Mouse (Mus musculus) heart, embryonic 12.5 days (tissue): Measurements from ENCODE around the gene Asb18. TPM values are rescaled to one million over a fixed set of nuclear protein-coding genes. Genes with fewer than 3 reads are reported as not detected.

ENCODE experiments used
- ATAC-seq: fragments of 200-750 bp; cut with Nextera tagmentation; 2 replicates; pipeline ENCODE4 v1.8.0; 2017; ENCODE audit warnings: moderate TSS enrichment, moderate library complexity; ENCODE audit not compliant: insufficient number of reproducible peaks, low FRiP score
- H3K27ac ChIP-seq: fragments of 300-500 bp; sonication (generic); 2 replicates; pipeline ENCODE4 v1.5.1; 2016; ENCODE audit warnings: mild to moderate bottlenecking, moderate library complexity; ENCODE audit not compliant: poor library complexity, severe bottlenecking
- H3K27me3 ChIP-seq: fragments of 300-500 bp; sonication (generic); replicated peaks from 2 replicates; pipeline ENCODE4 v1.6.1; 2016; ENCODE audit warnings: mild to moderate bottlenecking, moderate library complexity
- H3K36me3 ChIP-seq: fragments of 300-500 bp; sonication (generic); 2 replicates; pipeline ENCODE4 v1.6.1; 2016; ENCODE audit warnings: mild to moderate bottlenecking, moderate library complexity
- H3K4me1 ChIP-seq: fragments of 300-500 bp; sonication (generic); replicated peaks from 2 replicates; pipeline ENCODE4 v1.6.1; 2016; ENCODE audit warnings: mild to moderate bottlenecking
- H3K4me2 ChIP-seq: fragments of 300-500 bp; sonication (generic); 2 replicates; pipeline ENCODE4 v1.6.1; 2016; ENCODE audit warnings: mild to moderate bottlenecking, moderate library complexity
- H3K4me3 ChIP-seq: fragments of 300-500 bp; sonication (generic); 2 replicates; pipeline ENCODE4 v1.5.1; 2016; ENCODE audit warnings: mild to moderate bottlenecking
- H3K9ac ChIP-seq: fragments of 300-500 bp; sonication (generic); 2 replicates; pipeline ENCODE4 v1.6.1; 2016; ENCODE audit warnings: mild to moderate bottlenecking, moderate library complexity
- H3K9me3 ChIP-seq: fragments of 300-500 bp; sonication (generic); replicated peaks from 2 replicates; pipeline ENCODE4 v1.6.1; 2016; ENCODE audit warnings: mild to moderate bottlenecking, moderate library complexity
- WGBS: fragments of 180-500 bp; shearing (Covaris S2); methylation state at CpG from one replicate; pipeline ENCODE4 v1.1.7; 2016; 5-methylcytosine and 5-hydroxymethylcytosine counted together
- polyA plus RNA-seq: library from polyadenylated mRNA; unstranded; fragments of >200 nt; fragmentation: Nextera tagmentation; extraction: Ambion mirVana; gene quantifications from 2 replicates; pipeline ENCODE4 v1.2.1, GENCODE M21; 2016

Gene Asb18
- polyA plus RNA-seq, result 1.0 and 1.1 TPM in 2 replicates

- Histone ChIP-seq H3K4me1 (peaks cover 6% of the 10 kb centered on the region; the same call in 1 of the 2 replicates), H3K27ac (peak within 1 kb of the TSS; percentile 25), H3K9me3 (peaks cover 9% of the 10 kb centered on the region; the same call in 1 of the 2 replicates), H3K36me3 (no peaks in the 10 kb centered on the region), H3K4me3 (no peak within 1 kb of the TSS), H3K27me3 (no peaks in the 10 kb centered on the region), H3K4me2 (no peak within 1 kb of the TSS), H3K9ac (no peak within 1 kb of the TSS)
- 41% methylated on average over 5 of the region's 5 CpGs for WGBS
- ATAC-seq, result peak; percentile 36; the same call in 1 of the 2 replicates
Measured at GRCm38 (mm10) chr1:90014446-90014845, at the start of gene Asb18. Asb18 (minus strand) TSS chr1:90014666.

DNA sequence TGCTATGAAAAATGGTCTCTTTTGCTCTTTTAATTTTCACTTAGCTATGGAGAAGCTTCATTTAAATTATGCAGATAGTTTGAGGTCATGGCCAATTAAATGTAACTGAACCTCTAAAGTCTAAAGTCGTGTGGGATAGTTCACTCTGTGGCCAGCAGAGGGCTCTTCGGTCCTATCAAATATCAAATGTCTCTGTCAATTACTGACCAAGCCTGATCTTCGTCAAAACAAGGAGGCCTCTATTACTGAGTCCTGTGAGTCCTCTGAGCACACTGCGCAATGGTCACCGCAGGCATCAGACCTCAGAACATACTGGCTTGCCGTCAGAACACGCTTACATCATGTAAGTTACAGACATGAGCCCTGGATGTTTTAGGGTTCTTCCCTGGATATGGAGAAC is 46.1 kb upstream of the Asb18 start:
- no peaks in the 10 kb centered on the region for H3K9me3 ChIP-seq
- ATAC-seq, result no peak

GRCm38 (mm10) chr1:90060054-90060453 is 45.6 kb upstream of the Asb18 start:
- no peak overlapping the region for H3K9ac ChIP-seq
- H3K27ac ChIP-seq, result no peak overlapping the region
- no peak for ATAC-seq
- no peaks in the 10 kb centered on the region for H3K4me1 ChIP-seq
- H3K9me3 ChIP-seq, result no peaks in the 10 kb centered on the region
- H3K4me3 ChIP-seq, result no peak overlapping the region
- no peaks in the 10 kb centered on the region for H3K36me3 ChIP-seq
- H3K27me3 ChIP-seq, result 0 out of 2 replicates have a peak, but pooled peaks cover 9% of the 10 kb centered on the region
- WGBS, result 50% methylated on average over 3 of the region's 3 CpGs
- no peak overlapping the region for H3K4me2 ChIP-seq

More for the DNA sequence above, 46.1 kb upstream of the Asb18 start:
- Histone ChIP-seq H3K4me3 (no peak overlapping the region), H3K4me1 (no peaks in the 10 kb centered on the region), H3K36me3 (no peaks in the 10 kb centered on the region), H3K27me3 (0 out of 2 replicates have a peak, but pooled peaks cover 9% of the 10 kb centered on the region), H3K27ac (no peak overlapping the region), H3K4me2 (no peak overlapping the region), H3K9ac (no peak overlapping the region)
- WGBS, result 14% methylated on average over 7 of the region's 7 CpGs

GRCm38 (mm10) chr1:90054991-90055390 is 40.5 kb upstream of the Asb18 start:
- H3K4me3 ChIP-seq, result no peak overlapping the region
- 71% methylated on average over 4 of the region's 4 CpGs for WGBS

GRCm38 (mm10) chr1:90051347-90051746 is 36.9 kb upstream of the Asb18 start:
- no peak overlapping the region for H3K4me3 ChIP-seq
- no peak for ATAC-seq
- no peak overlapping the region for H3K27ac ChIP-seq
- 0 out of 2 replicates have a peak, but pooled peaks cover 7% of the 10 kb centered on the region for H3K4me1 ChIP-seq
- H3K4me2 ChIP-seq, result no peak overlapping the region
- H3K27me3 ChIP-seq, result peaks cover 7% of the 10 kb centered on the region; the same call in 1 of the 2 replicates
- H3K9me3 ChIP-seq, result no peaks in the 10 kb centered on the region
- H3K9ac ChIP-seq, result no peak overlapping the region
- no peaks in the 10 kb centered on the region for H3K36me3 ChIP-seq
- WGBS, result 24% methylated on average over 5 of the region's 5 CpGs

More at GRCm38 (mm10) chr1:90054991-90055390, 40.5 kb upstream of the Asb18 start:
- Histone ChIP-seq H3K4me1 (0 out of 2 replicates have a peak, but pooled peaks cover 6% of the 10 kb centered on the region), H3K9me3 (no peaks in the 10 kb centered on the region), H3K4me2 (no peak overlapping the region), H3K27ac (no peak overlapping the region), H3K27me3 (peaks cover 13% of the 10 kb centered on the region; the same call in 1 of the 2 replicates), H3K36me3 (no peaks in the 10 kb centered on the region), H3K9ac (no peak overlapping the region)
- no peak for ATAC-seq

- Histone ChIP-seq H3K4me1 (0 out of 2 replicates have a peak, but pooled peaks cover 7% of the 10 kb centered on the region), H3K4me2 (peak overlapping the region; percentile 19; the same call in 1 of the 2 replicates), H3K27me3 (peaks cover 7% of the 10 kb centered on the region; the same call in 1 of the 2 replicates), H3K36me3 (no peaks in the 10 kb centered on the region), H3K4me3 (no peak overlapping the region), H3K9me3 (no peaks in the 10 kb centered on the region), H3K9ac (no peak overlapping the region), H3K27ac (no peak overlapping the region)
- WGBS, result 49% methylated on average over 20 of the region's 20 CpGs
- ATAC-seq, result no peak
Measured at GRCm38 (mm10) chr1:90050046-90050739, 35.7 kb upstream of the Asb18 start.

GRCm38 (mm10) chr1:90028305-90028704 is 13.8 kb upstream of the Asb18 start:
- Histone ChIP-seq H3K36me3 (no peaks in the 10 kb centered on the region), H3K4me1 (no peaks in the 10 kb centered on the region), H3K27ac (no peak overlapping the region), H3K4me2 (no peak overlapping the region), H3K9me3 (no peaks in the 10 kb centered on the region), H3K9ac (no peak overlapping the region), H3K27me3 (peaks cover 2% of the 10 kb centered on the region; the same call in 1 of the 2 replicates), H3K4me3 (no peak overlapping the region)
- 54% methylated on average over 2 of the region's 2 CpGs for WGBS
- ATAC-seq, result no peak

- 12% methylated on average over 3 of the region's 3 CpGs for WGBS
- Histone ChIP-seq H3K4me1 (no peaks in the 10 kb centered on the region), H3K36me3 (no peaks in the 10 kb centered on the region), H3K27me3 (peaks cover 2% of the 10 kb centered on the region; the same call in 1 of the 2 replicates), H3K4me2 (no peak overlapping the region), H3K9ac (no peak overlapping the region), H3K9me3 (no peaks in the 10 kb centered on the region), H3K4me3 (no peak overlapping the region), H3K27ac (no peak overlapping the region)
- no peak for ATAC-seq
Measured at GRCm38 (mm10) chr1:90026945-90027344, 12.5 kb upstream of the Asb18 start.

GRCm38 (mm10) chr1:90020336-90020735 is 5.9 kb upstream of the Asb18 start:
- no peak for ATAC-seq
- WGBS, result 81% methylated on average over 5 of the region's 5 CpGs
- Histone ChIP-seq H3K4me3 (no peak overlapping the region), H3K9me3 (no peaks in the 10 kb centered on the region), H3K36me3 (no peaks in the 10 kb centered on the region), H3K4me1 (peaks cover 3% of the 10 kb centered on the region; the same call in 1 of the 2 replicates), H3K27ac (no peak overlapping the region), H3K9ac (no peak overlapping the region), H3K4me2 (no peak overlapping the region), H3K27me3 (no peaks in the 10 kb centered on the region)

- Histone ChIP-seq H3K36me3 (no peaks in the 10 kb centered on the region), H3K27ac (no peak overlapping the region), H3K4me1 (peaks cover 6% of the 10 kb centered on the region; the same call in 1 of the 2 replicates), H3K4me3 (no peak overlapping the region), H3K4me2 (no peak overlapping the region), H3K27me3 (no peaks in the 10 kb centered on the region), H3K9ac (no peak overlapping the region), H3K9me3 (peaks cover 9% of the 10 kb centered on the region; the same call in 1 of the 2 replicates)
- WGBS, result 61% methylated on average over 6 of the region's 6 CpGs
- ATAC-seq, result no peak
Measured at GRCm38 (mm10) chr1:90018071-90018470, 3.6 kb upstream of the Asb18 start.

DNA sequence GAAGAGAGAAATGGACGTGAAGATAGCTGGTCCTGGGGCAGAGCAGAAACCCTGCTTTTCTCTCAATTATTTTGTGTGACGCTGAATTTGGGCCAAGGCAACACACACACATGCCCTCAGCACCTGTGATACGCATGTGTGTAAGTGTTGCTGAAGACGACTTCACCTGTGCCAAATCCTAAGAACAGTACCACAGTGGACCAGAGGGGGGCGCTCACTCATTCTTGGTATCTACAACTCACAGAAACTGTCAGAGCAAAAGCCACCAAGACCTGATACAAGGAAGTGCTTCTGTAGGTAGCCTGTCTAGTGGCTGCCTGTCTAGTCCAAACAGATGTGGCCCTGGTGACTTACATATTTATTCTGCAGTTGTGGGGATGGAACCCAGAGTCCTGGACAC is 1.2 kb downstream of the Asb18 start:
- Histone ChIP-seq H3K4me1 (peaks cover 6% of the 10 kb centered on the region; the same call in 1 of the 2 replicates), H3K27ac (no peak overlapping the region), H3K4me2 (no peak overlapping the region), H3K9ac (no peak overlapping the region), H3K27me3 (no peaks in the 10 kb centered on the region), H3K4me3 (no peak overlapping the region), H3K9me3 (peaks cover 9% of the 10 kb centered on the region; the same call in 1 of the 2 replicates), H3K36me3 (no peaks in the 10 kb centered on the region)
- no peak for ATAC-seq
- WGBS, result 77% methylated on average over 5 of the region's 5 CpGs
